Mouse (Mus musculus): ENCODE data around the gene Zfp428.

DNA sequence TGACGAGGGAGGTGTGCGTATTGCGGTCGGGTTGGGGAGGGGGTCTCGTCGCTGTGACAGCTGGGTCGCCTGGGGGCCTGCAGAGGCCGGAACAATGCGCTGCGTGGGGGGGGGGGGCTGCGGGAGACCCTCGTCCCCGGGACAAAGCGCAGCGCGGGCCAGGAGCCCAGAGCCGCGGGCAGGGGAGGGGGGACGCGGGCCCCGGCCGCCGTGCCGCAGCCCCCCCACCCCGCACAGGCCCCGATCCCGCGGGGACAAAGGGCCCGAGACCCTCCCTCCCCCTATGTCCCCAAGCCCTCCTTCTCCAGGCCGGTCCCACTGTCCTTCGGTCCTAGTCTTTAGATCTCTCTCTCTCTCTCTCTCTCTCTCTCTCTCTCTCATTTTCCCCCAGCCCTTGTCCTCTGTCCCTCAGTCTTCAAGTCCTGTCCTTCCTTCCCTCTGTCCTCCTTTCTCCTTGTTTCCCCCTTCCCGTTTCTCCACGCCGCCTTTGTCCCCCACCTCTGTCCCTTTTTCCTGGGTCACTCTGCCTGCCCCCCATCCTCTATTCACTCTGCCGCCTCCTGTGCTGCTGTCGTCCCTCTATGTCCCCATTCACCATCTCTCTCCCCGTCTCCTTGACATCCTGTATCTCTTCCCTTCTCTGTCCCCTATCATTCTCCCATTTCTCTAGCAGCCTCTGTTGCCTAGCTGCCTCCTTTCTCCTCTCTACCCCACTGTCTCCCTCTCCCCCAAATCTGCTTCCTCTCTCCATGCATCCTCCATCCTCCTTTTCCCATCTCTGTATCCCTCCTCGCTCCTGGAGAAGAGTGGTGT, 24.4 kb upstream of the Zfp428 start:
- TF ChIP-seq CTCF (IDR thresholded peaks at IDR 0.05; ENCODE audit: insufficient read depth, low read depth, low read length) (no peak), POLR2A (IDR thresholded peaks at IDR 0.05; ENCODE audit: insufficient read depth, low read depth, low read length) (no peak)

All from olfactory bulb, adult 2 months (tissue).